Mouse (Mus musculus): ENCODE measurements at regions not wholly inside any gene's neighbourhood (a gene's known extent, or its start where the extent isn't known, plus 50 kb on each side); places are given as distances from the start of the nearest gene placed in this dataset.

DNA sequence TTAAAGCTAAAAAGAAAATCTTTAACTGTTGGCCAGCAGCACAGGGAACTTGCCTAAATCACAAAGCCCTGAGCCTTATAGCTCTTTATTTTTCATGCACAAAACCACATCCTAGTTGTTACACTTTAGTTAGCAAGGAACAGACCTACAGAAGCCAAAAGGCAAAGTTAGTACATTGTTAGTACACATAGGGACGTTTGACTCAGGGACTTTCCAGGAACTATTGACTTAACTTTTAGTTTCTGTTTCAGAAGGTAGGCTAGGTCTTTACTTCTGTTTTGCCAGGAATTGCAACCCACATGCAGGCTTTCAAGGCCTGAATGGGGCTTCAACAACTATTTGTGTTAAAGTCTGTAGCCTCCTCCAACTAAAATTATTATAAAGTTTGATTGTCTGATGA, 211.4 kb downstream of the Sh2d4b start:
- Histone ChIP-seq H3K27ac (replicated peaks; ENCODE audit: insufficient read depth, low read depth, low read length) (no peak overlapping the region), H3K4me1 (ENCODE audit: control insufficient read depth, insufficient read depth, low read length) (no peaks in the 10 kb centered on the region), H3K9ac (ENCODE audit: low read depth, low read length) (no peak overlapping the region), H3K36me3 (ENCODE audit: control insufficient read depth, insufficient read depth, low read length) (no peaks in the 10 kb centered on the region), H3K79me2 (ENCODE audit: control insufficient read depth, insufficient read depth, low read length) (no peaks in the 10 kb centered on the region), H3K27me3 (ENCODE audit: control insufficient read depth, insufficient read depth, low read length) (no peaks in the 10 kb centered on the region), H3K4me3 (ENCODE audit: insufficient read depth, low read depth, low read length) (no peak overlapping the region)
- no peak for TF ChIP-seq POLR2A (IDR thresholded peaks at IDR 0.05; ENCODE audit: extremely low read depth, insufficient read depth, low read length)
- no peak for TF ChIP-seq CTCF (IDR thresholded peaks at IDR 0.05; ENCODE audit: low read depth, low read length)
- 3% methylated on average over 1 of the region's 1 CpGs for WGBS
- peak; percentile 1 for DNase-seq (ENCODE audit: extremely low read depth, low read depth, low spot score)

DNA sequence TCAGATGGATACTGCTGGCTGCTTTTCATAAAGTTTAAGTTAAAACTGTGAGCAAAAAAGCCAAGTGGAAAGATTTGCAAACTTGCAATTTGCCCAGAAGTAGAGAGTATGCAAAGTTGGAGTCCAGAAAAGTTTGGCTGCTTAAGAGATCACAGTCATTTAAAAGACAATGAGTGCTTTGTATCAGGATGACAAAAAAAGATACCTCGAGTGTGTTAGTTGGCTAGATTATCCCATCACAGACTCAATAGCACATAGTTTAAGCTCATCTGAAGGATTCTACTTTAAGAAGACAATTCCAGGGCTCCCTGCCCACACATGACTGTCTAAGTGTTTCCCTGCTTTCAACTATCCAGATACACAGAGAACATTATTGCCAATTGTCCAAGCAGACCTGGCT, 239.5 kb downstream of the Sh2d4b start:
- 42% methylated on average over 1 of the region's 1 CpGs for WGBS
- Histone ChIP-seq H3K79me2 (ENCODE audit: control insufficient read depth, insufficient read depth, low read length) (no peaks in the 10 kb centered on the region), H3K27me3 (ENCODE audit: control insufficient read depth, insufficient read depth, low read length) (no peaks in the 10 kb centered on the region), H3K36me3 (ENCODE audit: control insufficient read depth, insufficient read depth, low read length) (no peaks in the 10 kb centered on the region), H3K27ac (replicated peaks; ENCODE audit: insufficient read depth, low read depth, low read length) (no peak overlapping the region), H3K9ac (ENCODE audit: low read depth, low read length) (no peak overlapping the region), H3K4me3 (ENCODE audit: insufficient read depth, low read depth, low read length) (no peak overlapping the region), H3K4me1 (ENCODE audit: control insufficient read depth, insufficient read depth, low read length) (no peaks in the 10 kb centered on the region)
- no peak for TF ChIP-seq CTCF (IDR thresholded peaks at IDR 0.05; ENCODE audit: low read depth, low read length)
- no peak for TF ChIP-seq POLR2A (IDR thresholded peaks at IDR 0.05; ENCODE audit: extremely low read depth, insufficient read depth, low read length)
- DNase-seq (ENCODE audit: extremely low read depth, low read depth, low spot score), result no peak
